Mouse (Mus musculus): ENCODE results near the gene Zfp867.

Zfp867 gene

DNA sequence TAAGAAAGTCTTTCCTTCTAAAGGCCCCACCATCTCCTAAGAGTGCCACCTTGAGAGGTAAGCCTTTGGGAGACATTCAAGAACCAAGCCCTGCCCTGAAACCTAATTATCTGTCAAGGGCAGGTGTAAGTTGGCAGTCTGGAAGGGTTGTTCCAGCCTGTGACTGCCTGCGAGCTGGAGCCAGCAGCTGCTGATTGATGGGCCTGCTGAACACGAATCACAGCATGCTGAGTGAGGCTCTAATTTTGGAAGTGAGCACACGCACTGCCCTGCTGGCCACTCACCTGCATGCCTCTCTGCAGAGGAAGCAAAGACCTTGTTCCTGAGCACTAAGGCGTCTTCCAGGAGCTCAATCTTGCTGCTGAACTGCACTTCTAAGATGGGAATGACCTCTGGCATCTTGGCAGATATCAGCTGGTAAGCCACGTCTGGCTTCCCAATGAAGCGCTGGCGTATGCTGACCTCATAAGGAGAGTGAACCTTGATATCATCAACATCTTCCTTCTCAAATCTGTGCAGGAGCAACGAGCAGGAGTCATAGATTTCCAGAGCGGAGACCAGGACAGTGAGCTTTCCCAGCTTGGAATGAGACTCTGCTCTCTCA, 44.1 kb downstream of the Zfp867 start:
- POLR2A ChIA-PET = interaction anchor here in 2 of 4 experiments (1.2 to 2.5 kb wide), 4 partner anchors 14 to 44 kb away, joined by 4 to 7 read pairs (median 4); partner anchors contain the start of gene Zfp867 (in 1 of the 2)
- CTCF ChIA-PET = interaction anchor here in 2 of 4 experiments (0.6 to 1.5 kb wide), 3 partner anchors 123 to 351 kb away, joined by 3 read pairs; no protein-coding TSS in a partner anchor

DNA sequence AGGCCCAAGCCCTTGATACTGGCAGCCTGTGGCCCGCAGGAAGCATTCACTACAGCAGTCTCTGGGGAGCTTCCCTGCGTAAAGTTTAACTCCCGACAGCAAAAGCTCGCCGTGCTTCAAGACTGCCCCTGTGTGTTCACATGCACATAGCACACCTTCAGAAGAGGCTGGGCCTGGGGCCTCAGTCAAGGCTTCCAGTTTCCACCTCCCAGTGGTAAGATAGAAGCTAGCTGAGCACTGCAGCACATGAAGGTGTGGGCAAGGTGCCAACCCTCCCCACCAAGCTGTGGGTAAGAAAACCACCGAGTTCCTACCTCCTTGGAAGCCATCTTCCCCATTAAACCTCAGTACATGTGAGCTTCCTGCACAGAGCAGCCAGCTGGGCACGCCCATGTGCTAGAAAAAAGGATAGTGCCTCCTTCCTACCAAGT, 46.6 kb downstream of the Zfp867 start:
- ChIA-PET POLR2A (interaction anchor here in 2 of 4 experiments (1.0 to 1.3 kb wide), 3 partner anchors 9 to 60 kb away, joined by 3 to 4 read pairs (median 4); partner anchors contain the start of gene Snap47 (in 1 of the 2)), CTCF (interaction anchor here (0.5 to 1.6 kb wide), 9 partner anchors 12 to 142 kb away, joined by 3 to 16 read pairs (median 3); no protein-coding TSS in a partner anchor)

DNA sequence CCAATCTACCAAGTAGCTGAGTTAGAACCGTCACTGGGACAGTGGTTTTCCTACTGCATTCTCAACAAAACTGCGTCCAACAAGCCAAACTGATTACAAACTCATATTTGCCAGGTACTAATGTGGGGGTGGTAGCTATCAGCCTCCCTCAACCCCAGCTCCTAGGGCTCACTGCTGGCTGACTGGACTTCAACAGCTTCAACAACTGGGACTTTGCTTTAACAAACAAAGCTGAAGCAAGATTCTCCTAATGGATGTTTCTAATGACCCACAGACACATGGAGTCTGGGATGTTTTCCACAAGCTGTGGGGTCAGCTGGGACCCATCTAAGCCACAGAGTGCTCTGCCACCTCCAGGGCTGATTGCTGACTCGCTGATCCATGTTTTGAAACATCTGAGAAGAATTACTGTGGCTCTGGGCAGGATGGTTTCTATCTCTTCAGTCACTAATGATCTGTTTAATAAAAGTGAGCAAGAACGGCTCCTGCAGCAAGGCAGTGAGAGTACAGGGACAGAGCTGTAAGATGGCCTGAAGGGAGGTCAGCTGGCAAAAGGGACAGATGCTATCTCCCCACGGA, 49.2 kb downstream of the Zfp867 start:
- POLR2A ChIA-PET = interaction anchor here in 2 of 4 experiments (0.8 to 2.2 kb wide), 5 partner anchors 9 to 120 kb away, joined by 3 to 8 read pairs (median 4); partner anchors contain the start of gene Zfp867 (in 1 of the 2)
- CTCF ChIA-PET = no interaction called here

DNA sequence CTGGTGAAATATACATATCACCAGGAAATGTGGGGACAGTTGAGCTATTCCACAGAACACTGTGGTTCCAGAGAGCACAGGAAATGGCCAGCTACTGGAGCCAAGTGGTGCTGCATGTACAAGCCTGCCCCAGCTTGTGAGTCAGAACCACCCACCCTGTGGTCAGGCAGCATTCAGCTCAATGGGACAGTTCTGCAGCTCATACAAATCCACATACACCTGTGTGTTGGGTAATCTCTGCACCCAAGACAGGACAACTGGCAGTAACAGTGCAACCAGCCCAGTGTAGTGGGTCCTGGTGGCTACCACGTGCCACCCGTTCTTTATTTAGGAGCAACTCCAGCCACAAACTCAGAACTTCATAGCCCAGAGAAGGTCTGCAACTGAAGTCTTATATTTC, 50.3 kb downstream of the Zfp867 start:
- ChIA-PET CTCF (no interaction called here), POLR2A (interaction anchor here in 1 of 4 experiments (1.0 kb wide), 1 partner anchor 36 kb away, joined by 3 read pairs; no protein-coding TSS in a partner anchor)

DNA sequence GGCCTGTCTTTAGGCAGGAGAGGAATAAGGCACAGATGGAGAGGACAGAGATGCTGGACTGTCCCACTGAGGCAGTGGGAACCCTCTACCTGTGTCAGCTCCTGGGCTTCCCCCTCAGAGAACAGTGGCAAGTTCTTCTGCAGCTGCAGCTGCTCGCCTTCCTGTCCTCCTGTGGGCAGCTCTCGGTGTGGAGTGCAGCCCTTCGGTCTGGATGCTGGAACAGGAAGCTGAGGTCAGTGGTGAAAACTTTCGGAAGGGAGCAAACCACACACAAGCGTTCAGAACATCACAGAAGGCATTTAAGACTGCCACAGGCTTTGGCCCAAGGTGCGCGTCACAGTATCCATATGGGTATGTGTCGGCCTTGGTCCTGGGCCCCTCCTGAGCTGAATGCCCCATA, 50.8 kb downstream of the Zfp867 start:
- ChIA-PET POLR2A (no interaction called here), CTCF (no interaction called here)

DNA sequence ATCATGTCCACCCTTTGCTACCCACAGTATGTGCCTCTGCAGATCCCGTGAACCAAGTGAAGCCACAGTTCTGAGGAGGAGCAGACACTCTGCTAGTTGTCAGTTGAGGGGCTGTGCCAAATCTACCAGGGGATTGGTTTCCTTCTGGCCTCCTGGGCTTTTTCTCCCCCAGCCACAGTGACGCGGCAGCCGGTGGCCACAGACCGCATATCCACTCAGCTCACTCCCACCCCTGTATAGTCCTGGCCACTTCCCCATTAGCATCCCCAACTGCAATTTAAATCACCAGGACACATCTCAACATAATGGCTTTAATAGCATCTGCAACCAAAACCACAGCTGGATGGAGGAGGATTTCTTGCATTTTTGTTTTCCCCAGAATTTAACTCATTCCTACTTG, 53.6 kb downstream of the Zfp867 start:
- ChIA-PET CTCF (no interaction called here), POLR2A (interaction anchor here in 2 of 4 experiments (1.0 to 2.2 kb wide), 2 partner anchors 10 to 54 kb away, joined by 3 to 4 read pairs; partner anchors contain the start of gene Zfp867 (in 1 of the 2))

DNA sequence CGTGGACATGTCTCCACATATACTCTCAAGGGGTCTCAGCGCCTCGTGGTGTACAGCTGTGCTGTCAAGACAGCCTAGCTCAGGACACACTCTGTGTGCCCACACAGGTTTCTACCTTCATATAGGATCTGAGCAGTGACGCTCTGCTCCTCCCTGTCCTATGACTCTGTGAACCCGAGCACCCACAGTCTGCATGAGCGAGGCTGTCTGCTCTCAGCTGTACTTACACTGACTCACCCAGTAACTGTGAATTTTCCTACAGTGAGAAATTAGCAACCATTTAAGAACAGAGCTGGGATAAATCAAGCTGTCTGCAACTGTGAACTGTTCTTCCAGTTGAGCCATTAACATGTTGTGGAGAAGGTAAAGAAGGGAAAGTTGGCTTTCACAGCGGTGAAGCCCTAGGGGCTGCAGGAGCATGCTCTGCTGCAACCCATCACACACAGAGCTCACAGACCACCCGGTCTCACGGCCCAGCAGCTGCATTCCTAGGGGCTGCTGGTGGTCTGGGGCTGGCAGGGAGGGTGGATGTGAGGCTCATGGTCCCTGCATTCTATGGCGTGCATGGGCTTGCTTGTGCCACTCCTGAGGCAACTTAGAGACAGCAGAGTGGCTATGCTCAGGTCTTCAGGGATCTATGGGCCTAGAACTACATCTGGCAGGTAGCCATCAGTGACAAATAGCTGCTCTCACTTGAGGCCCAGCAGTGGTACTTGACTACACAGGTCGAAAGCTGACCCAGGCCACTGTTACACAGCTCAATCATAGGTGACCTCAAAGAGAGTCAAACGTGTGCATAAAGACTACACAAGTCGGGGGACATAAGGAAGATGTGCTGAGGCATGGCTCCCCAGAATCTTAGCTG, 59.0 kb downstream of the Zfp867 start:
- ChIA-PET POLR2A (interaction anchor here in 3 of 4 experiments (0.6 to 1.9 kb wide), 8 partner anchors 10 to 371 kb away, joined by 3 to 8 read pairs (median 4); partner anchors contain the start of gene Zfp867 (in 2 of the 3)), CTCF (interaction anchor here in 3 of 4 experiments (0.5 to 2.0 kb wide), 5 partner anchors 12 to 122 kb away, joined by 3 to 6 read pairs (median 3); no protein-coding TSS in a partner anchor)

DNA sequence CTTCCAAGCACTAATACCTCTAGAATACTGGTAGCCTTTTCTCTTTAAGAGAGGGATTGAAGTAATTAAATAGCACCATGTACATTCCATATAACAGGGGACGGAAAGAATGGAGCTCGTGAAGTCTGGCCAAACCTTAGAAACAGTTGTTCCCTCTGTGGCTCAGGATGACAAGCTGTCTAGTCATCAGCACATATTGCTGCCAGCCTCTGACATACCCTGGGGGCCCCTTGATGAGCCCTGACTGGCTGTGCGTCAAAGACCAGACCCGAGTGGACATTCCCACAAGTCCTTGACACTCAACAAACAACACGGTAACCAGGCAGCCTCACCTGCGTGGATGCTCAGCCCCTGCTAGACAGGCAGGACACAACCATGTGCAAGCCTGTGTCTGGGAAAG, 60.2 kb downstream of the Zfp867 start:
- ChIA-PET POLR2A (interaction anchor here in 1 of 4 experiments (0.5 to 1.1 kb wide), 2 partner anchors 9 to 59 kb away, joined by 3 read pairs; no protein-coding TSS in a partner anchor), CTCF (no interaction called here)
